Mouse (Mus musculus) hindbrain, embryonic 16.5 days (tissue): ENCODE results near the gene Wnt2. TPM values are rescaled to one million over a fixed set of nuclear protein-coding genes. Genes with fewer than 3 reads are reported as not detected.

Source experiments
- polyA plus RNA-seq: library from polyadenylated mRNA; unstranded; fragments of >200 nt; fragmentation: Nextera tagmentation; extraction: Ambion mirVana; gene quantifications from 2 replicates; pipeline ENCODE4 v1.2.1, GENCODE M21; 2015

Gene Wnt2
- polyA plus RNA-seq, 1 experiment from 2014 or later: 0.36 TPM

Other genes with a start within 250 kb of the Wnt2 start
- not detected in 2 replicates for gene Asz1, start 78.5 kb upstream of the Wnt2 start, polyA plus RNA-seq
- gene Cftr, start 140.1 kb upstream of the Wnt2 start, polyA plus RNA-seq: 0.83 and 1.0 TPM in 2 replicates